ENCODE assay signal across 10 mouse cellular contexts in genomic region chr6:116286870-116287575, GRCm38 (mm10). TPM values are rescaled to one million over a fixed set of nuclear protein-coding genes. Genes with fewer than 3 reads are reported as not detected.
A peak's percentile ranks its signal among the peaks of the same experiment; 100 is the strongest.
DNase-seq lines count a peak whose midpoint lies in the region; ATAC-seq lines count a peak whose summit lies in the region.
"Had no signal": no experiment of that assay in that cellular context is flagged by ENCODE, and none has a peak within 500 bp of the region (broad histone marks: within the 10 kb centered on the region; RNA-seq: fewer than 3 reads in every experiment).

No protein-coding gene starts in this region.

- no peaks in the 10 kb centered on the region for H3K4me1 ChIP-seq in heart, embryonic 10.5 days
- H3K4me1 ChIP-seq in liver, embryonic 13.5 days (replicated peaks), result peaks cover 24% of the 10 kb centered on the region
- H3K4me1 ChIP-seq in hindbrain, embryonic 13.5 days (replicated peaks), result no peaks in the 10 kb centered on the region

- 0 out of 2 replicates have a peak, but pooled peaks cover 3% of the 10 kb centered on the region for H3K36me3 ChIP-seq in heart, embryonic 10.5 days
- peaks cover 9% of the 10 kb centered on the region for H3K36me3 ChIP-seq in liver, embryonic 13.5 days
- peaks cover 4% of the 10 kb centered on the region; the same call in 1 of the 2 replicates for H3K36me3 ChIP-seq in hindbrain, embryonic 13.5 days

- no peak overlapping the region for H3K4me3 ChIP-seq in heart, embryonic 10.5 days
- peak overlapping the region; percentile 4; the same call in 1 of the 2 replicates for H3K4me3 ChIP-seq in liver, embryonic 13.5 days (replicated peaks)
- no peak overlapping the region for H3K4me3 ChIP-seq in hindbrain, embryonic 13.5 days

- peak; percentile 99 for ATAC-seq in hematopoietic stem cell, adult 5-6 weeks (replicated peaks in 1 of 2; ENCODE audit: insufficient read depth in 1 of 2, low FRiP score in 2 of 2, low TSS enrichment in 1 of 2, low read depth in 1 of 2, poor library complexity in 2 of 2, severe bottlenecking in 2 of 2)
- ATAC-seq in liver, embryonic 13.5 days (ENCODE audit: low read depth), result peak; percentile 100
- no peak for ATAC-seq in hindbrain, embryonic 13.5 days (ENCODE audit: low FRiP score)
- ATAC-seq: CD4-positive, CD25-positive, alpha-beta regulatory T cell, adult 4 months had no signal

- H3K27me3 ChIP-seq in heart, embryonic 10.5 days (ENCODE audit: insufficient read depth, poor library complexity, severe bottlenecking), result no peaks in the 10 kb centered on the region
- H3K27me3 ChIP-seq in liver, embryonic 13.5 days, result no peaks in the 10 kb centered on the region
- H3K27me3 ChIP-seq in hindbrain, embryonic 13.5 days, result no peaks in the 10 kb centered on the region

- H3K27ac ChIP-seq in heart, embryonic 10.5 days, result no peak overlapping the region
- peak overlapping the region; percentile 90 for H3K27ac ChIP-seq in liver, embryonic 13.5 days
- H3K27ac ChIP-seq in hindbrain, embryonic 13.5 days, result no peak overlapping the region

- peak; percentile 81 for DNase-seq in heart, embryonic 10.5 days (ENCODE audit: low spot score)
- DNase-seq in heart, postnatal 14 days, result no peak
- peak; percentile 79 for DNase-seq in liver, embryonic 13.5 days
- DNase-seq in thymus, postnatal 10 days (ENCODE audit: low spot score in 2 of 2), result peak; percentile 63
- no peak for DNase-seq in right cerebral cortex, postnatal 10 days (ENCODE audit: low spot score in 2 of 2)
- no peak for DNase-seq in adrenal gland, postnatal 4 days (ENCODE audit: low spot score in 2 of 2)
- DNase-seq: cerebellum, adult 2 months had no signal

- H3K4me2 ChIP-seq in liver, embryonic 13.5 days, result peak overlapping the region; percentile 44
- H3K4me2 ChIP-seq in hindbrain, embryonic 13.5 days, result no peak overlapping the region

- no peaks in the 10 kb centered on the region for H3K9me3 ChIP-seq in heart, embryonic 10.5 days
- no peaks in the 10 kb centered on the region for H3K9me3 ChIP-seq in liver, embryonic 13.5 days (replicated peaks)
- no peaks in the 10 kb centered on the region for H3K9me3 ChIP-seq in hindbrain, embryonic 13.5 days

- 67% methylated on average over 5 of the region's 5 CpGs for WGBS in heart, embryonic 10.5 days
- 29% methylated on average over 5 of the region's 5 CpGs for WGBS in liver, embryonic 13.5 days (ENCODE audit: insufficient replicate concordance)
- WGBS in hindbrain, embryonic 13.5 days, result 84% methylated on average over 5 of the region's 5 CpGs

- peak overlapping the region; percentile 26; the same call in 1 of the 2 replicates for H3K9ac ChIP-seq in liver, embryonic 13.5 days
- no peak overlapping the region for H3K9ac ChIP-seq in hindbrain, embryonic 13.5 days

- intact Hi-C loops in heart, postnatal 14 days (cut with DNase I), result no loop called here

RNA-seq across cellular contexts. Expression of gene Zfand4, which starts 23.0 kb away (rescaled TPM):
- 3.5 and 4.1 TPM in 2 replicates for polyA plus RNA-seq in heart, embryonic 10.5 days (2016; fragmentation: Nextera tagmentation; extraction: Ambion mirVana)
- 1 to 10 TPM; 2.7 to 3.2 TPM for total RNA-seq in heart, postnatal 14 days (2021)
- total RNA-seq in hematopoietic stem cell, adult 5-6 weeks (2017), result 23.0 and 32.0 TPM in 2 replicates
- polyA plus RNA-seq in liver, embryonic 13.5 days (2015; fragmentation: Nextera tagmentation; extraction: Ambion mirVana), result 4.9 and 5.9 TPM in 2 replicates
- 7.0 and 8.3 TPM in 2 replicates for polyA plus RNA-seq in hindbrain, embryonic 13.5 days (2015; fragmentation: Nextera tagmentation; extraction: Ambion mirVana)
- total RNA-seq in adrenal gland, postnatal 4 days (2021), result 1 to 10 TPM; 6.0 to 7.2 TPM

RNA-seq across cellular contexts. Expression of gene March8, which starts 50.8 kb away (rescaled TPM):
- 25.8 and 29.6 TPM in 2 replicates for polyA plus RNA-seq in heart, embryonic 10.5 days (2016; fragmentation: Nextera tagmentation; extraction: Ambion mirVana)
- total RNA-seq in heart, postnatal 14 days (2021), result 10 to 100 TPM; 39.5 to 46.6 TPM
- total RNA-seq in hematopoietic stem cell, adult 5-6 weeks (2017), result 12.9 and 34.2 TPM in 2 replicates
- 76.9 and 92.7 TPM in 2 replicates for polyA plus RNA-seq in liver, embryonic 13.5 days (2015; fragmentation: Nextera tagmentation; extraction: Ambion mirVana)
- polyA plus RNA-seq in hindbrain, embryonic 13.5 days (2015; fragmentation: Nextera tagmentation; extraction: Ambion mirVana), result 62.9 and 70.6 TPM in 2 replicates
- total RNA-seq in adrenal gland, postnatal 4 days (2021), result 10 to 100 TPM; 80.1 to 98.6 TPM

Comparison
In these comparisons a context has a peak if more than half of its experiments do, and no peak if none do; other contexts are left out.
1. DNase-seq: peak in heart, embryonic 10.5 days (single experiment), liver, embryonic 13.5 days (single experiment) and thymus, postnatal 10 days (2 of 2); none in heart, postnatal 14 days (0 of 2), right cerebral cortex, postnatal 10 days (0 of 2) and adrenal gland, postnatal 4 days (0 of 2).